ENCODE assay signal across 9 mouse cellular contexts in the genomic region with DNA sequence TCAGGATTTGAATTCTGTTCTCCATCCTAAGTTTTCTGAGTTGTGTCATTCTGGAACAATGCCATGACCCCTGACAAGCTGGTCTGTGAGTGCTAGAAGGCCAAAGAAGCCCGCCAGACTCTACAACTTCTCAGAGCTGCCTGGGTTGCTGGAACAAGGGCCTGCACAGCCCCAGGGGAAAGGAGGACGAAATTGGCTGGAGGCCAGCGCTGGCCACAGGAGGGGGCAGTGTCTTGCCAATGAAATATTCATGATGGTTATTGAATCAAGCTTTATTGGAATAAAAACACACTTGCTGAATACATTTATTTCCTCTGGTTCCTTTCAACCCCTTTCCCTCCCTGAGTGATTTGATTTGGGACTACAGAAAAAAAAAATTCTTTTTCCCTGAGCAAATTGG.
DNase-seq lines count a peak whose midpoint lies in the region; ATAC-seq and TF ChIP-seq lines count a peak whose summit lies in the region.
"Had no signal": no experiment of that assay in that cellular context is flagged by ENCODE, and none has a peak within 500 bp of the region (broad histone marks: within the 10 kb centered on the region; RNA-seq: fewer than 3 reads in every experiment).

No protein-coding gene starts in this region.

- no peak overlapping the region for H3K9ac ChIP-seq in heart, adult 2 months (ENCODE audit: low read depth, low read length)
- no peak overlapping the region for H3K9ac ChIP-seq in forebrain, embryonic 12.5 days

- TF ChIP-seq CTCF in heart, adult 2 months (IDR thresholded peaks at IDR 0.05): no peak
- no peak for TF ChIP-seq CTCF in lung, adult 2 months (IDR thresholded peaks at IDR 0.05; ENCODE audit: insufficient read depth, low read length)
- no peak for TF ChIP-seq CTCF in gastrocnemius, adult 2 months (IDR thresholded peaks at IDR 0.05)

- H3K4me3 ChIP-seq in heart, adult 2 months: no peak overlapping the region
- no peak overlapping the region for H3K4me3 ChIP-seq in forebrain, embryonic 12.5 days (replicated peaks)
- H3K4me3 ChIP-seq in lung, adult 2 months (replicated peaks; ENCODE audit: extremely low read depth, low read depth, low read length): no peak overlapping the region
- no peak overlapping the region for H3K4me3 ChIP-seq in gastrocnemius, adult 2 months

- no peak for TF ChIP-seq POLR2A in heart, adult 2 months (IDR thresholded peaks at IDR 0.05; ENCODE audit: insufficient read depth, low read depth, low read length)
- no peak for TF ChIP-seq POLR2A in lung, adult 2 months (IDR thresholded peaks at IDR 0.05; ENCODE audit: borderline replicate concordance, extremely low read depth, low read depth, low read length)

- no peaks in the 10 kb centered on the region for H3K27me3 ChIP-seq in heart, adult 2 months (ENCODE audit: control insufficient read depth, insufficient read depth, low read length)
- peaks cover 66% of the 10 kb centered on the region for H3K27me3 ChIP-seq in forebrain, embryonic 12.5 days

- H3K4me2 ChIP-seq in forebrain, embryonic 12.5 days: no peak overlapping the region

- intact Hi-C loops in heart, adult 2 months (cut with DNase I): no loop called here
- intact Hi-C loops in left cerebral cortex, postnatal 10 days (cut with DNase I): no loop called here
- intact Hi-C loops in gastrocnemius, adult 2 months (cut with DNase I): no loop called here

- no peaks in the 10 kb centered on the region for H3K36me3 ChIP-seq in heart, adult 2 months (ENCODE audit: control insufficient read depth, insufficient read depth, low read length)
- H3K36me3 ChIP-seq in forebrain, embryonic 12.5 days (replicated peaks): no peaks in the 10 kb centered on the region

- peak; percentile 32 for DNase-seq in heart, postnatal 4 days
- no peak for DNase-seq in heart, adult 2 months
- DNase-seq in adrenal gland, postnatal 10 days: peak; percentile 67
- peak; percentile 40 to 78 for DNase-seq in left cerebral cortex, postnatal 10 days (ENCODE audit: extremely low spot score in 1 of 2, low spot score in 2 of 2)
- DNase-seq in lung, adult 2 months: no peak
- no peak for DNase-seq in gastrocnemius, adult 2 months
- DNase-seq: kidney, adult 11 months had no signal

- no peak for TF ChIP-seq EP300 in heart, adult 2 months (IDR thresholded peaks at IDR 0.05; ENCODE audit: insufficient read depth, low read depth, low read length)

- ATAC-seq in forebrain, embryonic 12.5 days (ENCODE audit: low FRiP score): no peak
- ATAC-seq in megakaryocyte, adult 5-6 weeks (ENCODE audit: poor library complexity, severe bottlenecking): no peak

- no peaks in the 10 kb centered on the region for H3K4me1 ChIP-seq in heart, adult 2 months (ENCODE audit: control insufficient read depth, insufficient read depth, low read length)
- H3K4me1 ChIP-seq in forebrain, embryonic 12.5 days: peaks cover 70% of the 10 kb centered on the region
- no peaks in the 10 kb centered on the region for H3K4me1 ChIP-seq in lung, adult 2 months (ENCODE audit: control insufficient read depth, insufficient read depth, low read length)

- H3K27ac ChIP-seq in heart, adult 2 months: no peak overlapping the region
- 0 out of 2 replicates have a peak overlapping the region, but pooled peaks have one; percentile 39 for H3K27ac ChIP-seq in forebrain, embryonic 12.5 days
- no peak overlapping the region for H3K27ac ChIP-seq in gastrocnemius, adult 2 months

- H3K79me2 ChIP-seq in heart, adult 2 months (replicated peaks; ENCODE audit: control insufficient read depth, insufficient read depth, low read length): no peaks in the 10 kb centered on the region

- 43% methylated on average over 3 of the region's 3 CpGs for WGBS in heart, adult 2 months
- WGBS in forebrain, embryonic 12.5 days: 24% methylated on average over 3 of the region's 3 CpGs
- 53% methylated on average over 3 of the region's 3 CpGs for WGBS in lung, adult 2 months

- H3K9me3 ChIP-seq in forebrain, embryonic 12.5 days: no peaks in the 10 kb centered on the region

Comparison
In these comparisons a context has a peak if more than half of its experiments do, and no peak if none do; other contexts are left out.
1. DNase-seq: peak in heart, postnatal 4 days (single experiment), adrenal gland, postnatal 10 days (single experiment) and left cerebral cortex, postnatal 10 days (2 of 2); none in heart, adult 2 months (0 of 2), lung, adult 2 months (single experiment) and gastrocnemius, adult 2 months (single experiment).